Mouse (Mus musculus) stomach, postnatal 0 days (tissue): ENCODE measurements around the gene Nkain4. TPM values are rescaled to one million over a fixed set of nuclear protein-coding genes. Genes with fewer than 3 reads are reported as not detected.
A peak's percentile ranks its signal among the peaks of the same experiment; 100 is the strongest.

ENCODE experiments used
- ATAC-seq: fragments of 200-750 bp; cut with Nextera tagmentation; 2 replicates; pipeline ENCODE4 v1.8.0; 2017; ENCODE audit not compliant: low FRiP score, low TSS enrichment
- DNase-seq: peaks from one replicate; pipeline ENCODE4 v3.0.0-alpha.2; 2016; ENCODE audit warnings: low spot score
- H3K27ac ChIP-seq: fragments of 300-500 bp; sonication (generic); replicated peaks from 2 replicates; pipeline ENCODE4 v1.5.1; 2014; ENCODE audit warnings: mild to moderate bottlenecking, control low read depth
- H3K27me3 ChIP-seq: fragments of 300-500 bp; sonication (generic); 2 replicates; pipeline ENCODE4 v1.6.1; 2014; ENCODE audit warnings: low read length; ENCODE audit not compliant: control insufficient read depth, insufficient read depth
- H3K36me3 ChIP-seq: fragments of 300-500 bp; sonication (generic); 2 replicates; pipeline ENCODE4 v1.6.1; 2014; ENCODE audit warnings: low read length, mixed read lengths; ENCODE audit not compliant: control insufficient read depth, insufficient read depth
- H3K4me1 ChIP-seq: fragments of 300-500 bp; sonication (generic); replicated peaks from 2 replicates; pipeline ENCODE4 v1.6.1; 2014; ENCODE audit warnings: antibody characterized with exemption; ENCODE audit not compliant: control insufficient read depth, insufficient read depth
- H3K4me2 ChIP-seq: fragments of 300-500 bp; sonication (generic); replicated peaks from 2 replicates; pipeline ENCODE4 v1.6.1; 2014; ENCODE audit warnings: low read depth, mild to moderate bottlenecking, control low read depth, moderate library complexity
- H3K4me3 ChIP-seq: fragments of 300-500 bp; sonication (generic); 2 replicates; pipeline ENCODE4 v1.5.1; 2014; ENCODE audit warnings: low read depth, low read length, control low read depth
- H3K9ac ChIP-seq: fragments of 300-500 bp; sonication (generic); 2 replicates; pipeline ENCODE4 v1.6.1; 2014; ENCODE audit warnings: mild to moderate bottlenecking, low read length, control low read depth, mixed read lengths
- H3K9me3 ChIP-seq: fragments of 300-500 bp; sonication (generic); 2 replicates; pipeline ENCODE4 v1.6.1; 2016; ENCODE audit warnings: low read length; ENCODE audit not compliant: control insufficient read depth
- CTCF ChIP-seq: IDR thresholded peaks from 2 replicates; pipeline ENCODE4 v1.5.1; 2016; ENCODE audit warnings: antibody characterized with exemption, low read depth, mild to moderate bottlenecking, moderate library complexity
- EP300 ChIP-seq: optimal IDR thresholded peaks from 2 replicates; pipeline ENCODE3; 2016; ENCODE audit warnings: antibody characterized with exemption
- WGBS: fragments of 180-500 bp; shearing (Covaris S2); extraction: QIAGEN DNeasy Blood & Tissue Kit; methylation state at CpG from one replicate; pipeline ENCODE4 v1.1.7; 2014; 5-methylcytosine and 5-hydroxymethylcytosine counted together
- polyA plus RNA-seq: library from polyadenylated mRNA; unstranded; fragments of >200 nt; fragmentation: Nextera tagmentation; extraction: Ambion mirVana; gene quantifications from 2 replicates; pipeline ENCODE4 v1.2.1, GENCODE M21; 2015

Gene Nkain4
- polyA plus RNA-seq, 1 experiment from 2014 or later = 42.7 TPM

GRCm38 (mm10) chr2:180894029-180894623 is 60.4 kb downstream of the Nkain4 start:
- no peak overlapping the region for H3K9ac ChIP-seq
- H3K36me3 ChIP-seq = no peaks in the 10 kb centered on the region
- H3K27ac ChIP-seq = no peak overlapping the region
- peak overlapping the region; percentile 71 for H3K4me2 ChIP-seq
- peak overlapping the region; percentile 40 for H3K4me3 ChIP-seq
- H3K4me1 ChIP-seq = peaks cover 8% of the 10 kb centered on the region; the same call in 1 of the 2 replicates
- H3K9me3 ChIP-seq = no peaks in the 10 kb centered on the region
- WGBS = under 1% methylated on average over 48 of the region's 57 CpGs
- ATAC-seq = peak; percentile 36; the same call in 1 of the 2 replicates
- DNase-seq = peak; percentile 70
- H3K27me3 ChIP-seq = peaks cover 40% of the 10 kb centered on the region; the same call in 1 of the 2 replicates
- no peak for TF ChIP-seq EP300
- TF ChIP-seq CTCF = no peak

DNA sequence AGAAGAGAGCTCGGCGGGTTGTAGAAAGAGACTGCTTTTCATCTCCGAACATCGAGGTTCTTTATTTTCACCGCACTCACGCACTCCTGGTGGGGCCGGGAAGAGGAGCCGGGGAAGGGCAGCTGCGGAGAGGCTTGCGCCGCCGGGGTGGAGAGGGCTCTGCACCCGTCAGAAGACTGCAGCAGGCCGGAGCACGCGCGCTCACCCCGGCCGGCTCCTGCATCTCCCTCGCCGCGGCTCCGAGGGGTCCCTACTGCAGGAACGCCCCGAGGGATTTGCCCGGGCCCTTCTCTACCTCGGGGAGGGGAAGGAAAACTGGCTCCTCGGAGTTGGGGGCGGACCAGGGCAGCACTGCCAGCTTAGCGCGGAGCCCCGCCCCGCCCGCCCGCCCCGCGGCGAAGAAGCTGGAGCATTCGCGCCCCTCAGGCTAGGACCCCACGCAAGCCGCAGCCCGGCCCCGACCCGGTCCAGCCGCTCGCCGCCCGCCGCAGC is 60.9 kb downstream of the Nkain4 start:
- no peak for DNase-seq
- H3K27me3 ChIP-seq = peaks cover 40% of the 10 kb centered on the region; the same call in 1 of the 2 replicates
- no peak overlapping the region for H3K27ac ChIP-seq
- no peak overlapping the region for H3K9ac ChIP-seq
- no peaks in the 10 kb centered on the region for H3K9me3 ChIP-seq
- no peak for TF ChIP-seq CTCF
- no peak for TF ChIP-seq EP300
- H3K36me3 ChIP-seq = no peaks in the 10 kb centered on the region
- peak overlapping the region; percentile 71 for H3K4me2 ChIP-seq
- peaks cover 8% of the 10 kb centered on the region; the same call in 1 of the 2 replicates for H3K4me1 ChIP-seq
- WGBS = 0% methylated on average over 37 of the region's 50 CpGs
- H3K4me3 ChIP-seq = peak overlapping the region; percentile 40
- ATAC-seq = no peak

DNA sequence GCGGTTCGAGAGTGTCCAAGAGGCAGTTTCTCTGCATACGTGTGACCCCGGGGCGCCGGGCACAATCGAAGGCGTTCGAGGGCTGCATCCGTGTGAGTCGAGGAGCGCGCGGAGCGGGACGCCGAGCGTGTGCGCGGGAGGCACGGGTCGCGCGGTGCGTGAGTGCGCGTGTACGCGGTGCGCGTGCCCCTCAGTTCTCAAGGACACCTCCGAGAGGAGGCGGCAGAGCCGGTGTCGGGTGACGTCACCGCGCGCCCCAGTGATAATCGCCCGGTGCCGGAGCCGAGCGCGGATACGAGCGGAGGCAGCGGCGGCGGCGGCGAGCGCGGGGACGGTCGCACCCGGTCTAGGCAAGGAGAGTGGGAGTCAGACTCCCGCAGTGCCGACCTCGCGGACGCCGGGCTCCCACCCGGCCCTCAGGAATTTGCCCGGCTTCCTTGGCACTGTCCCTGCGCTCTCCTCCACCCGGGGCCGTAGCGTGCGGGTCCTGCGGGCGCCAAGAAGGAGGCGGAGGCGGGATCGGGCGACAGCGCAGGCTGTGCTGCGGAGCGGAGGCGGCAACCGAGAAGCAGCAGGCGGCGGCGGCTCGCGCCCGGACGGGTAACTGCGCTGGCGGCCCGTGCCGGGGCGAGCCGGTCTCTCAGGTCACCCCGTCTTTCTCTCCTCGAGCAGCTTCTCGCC is 61.5 kb downstream of the Nkain4 start:
- no peak overlapping the region for H3K9ac ChIP-seq
- under 1% methylated on average over 92 of the region's 97 CpGs for WGBS
- no peak overlapping the region for H3K27ac ChIP-seq
- H3K9me3 ChIP-seq = no peaks in the 10 kb centered on the region
- H3K4me2 ChIP-seq = peak overlapping the region; percentile 71
- peaks cover 40% of the 10 kb centered on the region; the same call in 1 of the 2 replicates for H3K27me3 ChIP-seq
- ATAC-seq (peak; percentile 17; the same call in 1 of the 2 replicates), DNase-seq (no peak)
- peak overlapping the region; percentile 40 for H3K4me3 ChIP-seq
- H3K4me1 ChIP-seq = peaks cover 8% of the 10 kb centered on the region; the same call in 1 of the 2 replicates
- H3K36me3 ChIP-seq = no peaks in the 10 kb centered on the region
- no peak for TF ChIP-seq EP300
- no peak for TF ChIP-seq CTCF

DNA sequence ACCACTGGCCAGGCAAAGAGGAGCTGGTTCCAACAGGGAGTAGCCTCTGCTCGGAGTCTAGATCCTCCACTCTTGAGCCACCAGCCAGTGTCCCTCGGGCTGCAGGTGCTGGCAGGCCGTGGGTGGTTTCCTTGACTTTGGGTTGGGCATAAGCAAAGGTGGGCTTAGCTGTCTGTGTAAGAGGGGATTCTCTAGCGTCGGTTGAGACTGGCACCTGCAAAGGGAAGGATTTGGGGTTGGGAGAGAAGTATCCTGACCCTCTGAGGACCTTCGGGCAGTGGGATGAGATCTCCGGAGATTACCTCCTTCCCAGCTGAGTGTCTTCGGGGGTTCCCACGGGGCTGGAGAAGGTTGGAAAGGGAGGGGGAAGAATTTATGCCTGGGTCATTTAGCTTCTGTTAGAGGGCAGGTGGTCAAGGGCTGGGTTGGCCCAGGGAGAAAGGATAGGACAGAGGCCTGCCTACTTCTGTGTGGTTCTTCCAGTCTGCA is 62.6 kb downstream of the Nkain4 start:
- H3K9ac ChIP-seq = no peak overlapping the region
- H3K27ac ChIP-seq = no peak overlapping the region
- ATAC-seq (no peak), DNase-seq (no peak)
- no peaks in the 10 kb centered on the region for H3K9me3 ChIP-seq
- H3K36me3 ChIP-seq = no peaks in the 10 kb centered on the region
- H3K4me3 ChIP-seq = no peak overlapping the region
- TF ChIP-seq CTCF (no peak), EP300 (no peak)
- H3K4me2 ChIP-seq = no peak overlapping the region
- H3K27me3 ChIP-seq = peaks cover 40% of the 10 kb centered on the region; the same call in 1 of the 2 replicates
- WGBS = 11% methylated on average over 9 of the region's 9 CpGs
- H3K4me1 ChIP-seq = peaks cover 8% of the 10 kb centered on the region; the same call in 1 of the 2 replicates

- no peak overlapping the region for H3K4me3 ChIP-seq
- H3K36me3 ChIP-seq = no peaks in the 10 kb centered on the region
- DNase-seq (no peak), ATAC-seq (no peak)
- H3K9me3 ChIP-seq = no peaks in the 10 kb centered on the region
- WGBS = 1% methylated on average over 36 of the region's 37 CpGs
- H3K4me1 ChIP-seq = peaks cover 8% of the 10 kb centered on the region; the same call in 1 of the 2 replicates
- H3K4me2 ChIP-seq = no peak overlapping the region
- H3K27ac ChIP-seq = no peak overlapping the region
- no peak overlapping the region for H3K9ac ChIP-seq
- no peak for TF ChIP-seq EP300
- TF ChIP-seq CTCF = no peak
- H3K27me3 ChIP-seq = peaks cover 40% of the 10 kb centered on the region; the same call in 1 of the 2 replicates
Measured at GRCm38 (mm10) chr2:180891075-180891834, 63.2 kb downstream of the Nkain4 start.
